Mouse (Mus musculus): Measurements from ENCODE around the gene Nf1.
A peak's percentile ranks its signal among the peaks of the same experiment; 100 is the strongest.

Gene Nf1

DNA sequence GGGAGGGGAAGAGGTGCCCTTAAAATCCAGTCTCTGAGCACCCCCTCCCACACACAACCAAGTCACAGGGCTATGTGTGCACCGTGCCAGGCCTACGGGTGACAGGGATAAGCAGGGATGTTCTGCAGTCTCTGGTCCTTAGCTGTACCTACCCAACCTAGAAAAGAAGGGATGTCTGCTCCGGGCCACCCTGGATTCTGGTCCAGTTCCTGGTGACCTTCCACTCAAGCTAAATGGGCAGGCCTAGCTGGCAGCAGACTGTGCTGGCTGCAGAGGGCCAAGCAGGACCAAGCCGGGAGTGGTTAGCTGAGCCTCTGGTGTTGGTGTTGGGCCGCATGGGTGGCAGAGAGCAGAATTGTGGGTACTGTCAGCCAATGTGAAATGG is 252.1 kb downstream of the Nf1 start:
- no peak for DNase-seq

DNA sequence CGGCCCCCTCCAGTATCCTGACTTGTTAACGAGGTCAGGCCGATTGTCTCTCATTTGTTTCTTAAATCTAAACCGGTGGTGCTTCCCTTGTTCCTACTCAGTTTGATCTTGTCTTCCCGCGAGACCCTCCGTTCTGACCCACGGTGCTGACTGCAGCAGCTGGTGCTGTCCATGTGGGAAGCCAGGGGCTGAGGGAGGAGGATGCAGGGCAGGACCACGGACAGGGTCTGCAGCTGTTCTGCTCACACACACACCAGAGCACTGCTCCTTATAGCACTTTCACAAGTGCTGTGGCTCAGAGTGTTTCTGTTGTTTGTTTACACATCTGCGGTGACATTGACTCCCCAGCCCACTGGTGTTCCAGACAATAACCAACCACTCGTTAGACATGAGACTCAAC is 254.0 kb downstream of the Nf1 start:
- no peak for DNase-seq

DNA sequence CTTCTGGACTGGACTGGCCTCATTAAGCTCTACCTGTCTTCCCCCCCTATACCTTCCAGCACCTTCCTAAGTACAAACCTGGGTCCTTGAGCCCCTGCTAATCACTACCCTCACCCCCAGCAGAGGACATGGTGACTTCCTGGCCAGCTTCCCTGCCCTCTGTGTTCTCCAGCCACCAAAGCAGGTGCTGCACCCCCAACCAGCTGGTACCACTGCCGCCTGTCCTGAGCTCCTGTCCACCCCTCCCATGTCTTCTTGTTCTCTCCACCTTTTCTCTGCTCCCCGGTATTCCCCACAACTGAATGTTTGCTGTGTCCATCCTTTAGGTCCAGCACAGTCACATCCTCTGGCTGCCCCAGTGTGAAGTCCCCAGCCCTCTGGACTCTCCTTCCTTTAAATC is 271.0 kb downstream of the Nf1 start:
- no peak for DNase-seq

DNA sequence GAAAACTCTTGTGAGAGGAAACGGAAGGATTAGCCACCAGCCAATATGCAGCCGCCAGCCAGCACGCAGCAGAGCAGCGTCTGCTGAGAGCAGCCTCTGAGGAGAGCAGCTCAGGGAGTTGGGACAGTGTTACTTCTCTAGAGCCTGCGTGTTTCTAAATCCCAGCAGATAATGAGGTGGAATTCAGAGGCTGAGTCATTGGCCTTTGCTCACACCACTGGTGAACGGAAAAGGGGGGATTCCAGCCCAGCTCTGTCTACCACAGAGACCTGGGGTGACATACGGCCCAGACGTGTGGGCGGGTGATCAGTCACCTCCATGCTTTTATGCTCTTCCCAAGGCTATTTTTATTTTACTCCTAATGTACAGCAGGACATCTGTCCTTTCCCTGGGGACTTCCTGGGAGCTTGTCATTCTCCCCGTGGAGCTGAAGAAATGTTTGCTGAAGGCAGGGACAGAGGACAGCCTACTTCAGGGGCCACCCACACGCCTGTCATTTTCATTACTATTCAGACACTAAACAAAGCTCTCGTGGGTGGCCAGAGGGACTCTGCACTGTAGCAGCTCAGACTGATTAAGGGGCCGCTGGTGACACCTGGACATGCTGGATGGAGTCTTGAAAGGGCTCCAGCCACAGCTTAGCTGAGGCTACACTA is 271.6 kb downstream of the Nf1 start:
- DNase-seq: no peak

DNA sequence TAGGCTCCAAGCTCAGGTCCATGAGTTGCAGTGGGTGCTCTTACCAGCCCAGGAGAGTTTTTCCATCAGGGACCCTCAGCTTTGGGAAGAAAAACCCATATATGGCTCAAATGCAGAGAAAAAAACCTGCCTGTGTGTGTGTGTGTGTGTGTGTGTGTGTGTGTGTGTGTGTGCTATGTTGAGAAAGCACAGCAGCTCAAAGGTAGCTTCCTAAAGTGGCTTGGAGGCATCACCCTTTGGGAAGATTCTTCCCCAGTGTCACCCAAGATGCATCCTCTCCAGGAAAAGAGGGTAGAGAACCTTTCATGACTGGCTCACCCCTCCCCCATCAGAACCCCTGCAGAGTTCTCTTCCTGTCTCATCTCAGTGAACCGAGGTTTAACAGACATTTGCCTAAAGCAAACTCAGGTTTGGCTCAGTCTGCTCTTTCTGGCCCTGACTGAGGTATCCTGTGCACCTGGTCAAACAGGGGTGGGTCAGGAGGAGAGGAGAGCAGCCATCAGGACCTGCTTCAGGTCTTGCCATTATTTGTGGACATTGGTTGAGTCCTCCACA is 272.6 kb downstream of the Nf1 start:
- DNase-seq: no peak

DNA sequence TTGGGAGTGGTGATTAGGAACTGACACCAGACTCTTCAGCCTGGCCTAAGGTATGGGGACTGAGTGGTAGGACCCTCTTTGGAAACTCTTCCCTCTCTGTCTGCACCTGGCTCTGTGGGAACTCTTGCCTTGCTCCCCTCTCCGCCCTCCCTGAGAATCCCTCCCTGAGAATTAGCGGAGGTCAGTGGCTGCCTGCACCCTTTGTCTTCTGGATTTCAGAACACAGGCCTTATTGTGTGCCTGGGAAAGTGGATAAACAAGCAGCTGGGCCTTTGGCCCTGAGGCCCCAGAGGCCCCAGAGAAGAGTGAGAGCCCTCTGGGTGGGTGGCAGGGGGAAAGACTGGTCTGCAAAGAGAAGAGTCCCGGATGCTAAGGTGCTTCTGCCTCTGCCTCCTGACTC is 273.6 kb downstream of the Nf1 start:
- no peak for DNase-seq

DNA sequence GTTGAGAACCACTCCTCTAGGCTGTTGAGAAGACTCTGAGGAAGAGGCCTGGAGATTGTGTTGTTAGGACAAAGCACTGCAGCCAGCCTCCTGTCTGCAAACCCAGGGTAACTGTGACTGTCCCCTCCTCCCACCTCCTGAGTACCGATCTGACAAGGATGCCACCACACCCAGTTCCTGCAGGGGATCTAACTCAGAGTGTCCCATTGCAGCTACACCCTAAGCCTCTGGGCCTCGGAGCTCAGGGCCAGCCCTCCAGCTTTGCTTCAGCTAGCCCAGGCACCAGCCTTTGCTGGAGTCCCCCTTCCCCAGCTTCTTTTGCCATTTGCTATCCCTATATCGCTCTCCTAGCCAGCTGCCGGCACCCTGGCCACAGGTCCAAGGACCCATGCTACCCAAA is 274.2 kb downstream of the Nf1 start:
- DNase-seq: no peak

DNA sequence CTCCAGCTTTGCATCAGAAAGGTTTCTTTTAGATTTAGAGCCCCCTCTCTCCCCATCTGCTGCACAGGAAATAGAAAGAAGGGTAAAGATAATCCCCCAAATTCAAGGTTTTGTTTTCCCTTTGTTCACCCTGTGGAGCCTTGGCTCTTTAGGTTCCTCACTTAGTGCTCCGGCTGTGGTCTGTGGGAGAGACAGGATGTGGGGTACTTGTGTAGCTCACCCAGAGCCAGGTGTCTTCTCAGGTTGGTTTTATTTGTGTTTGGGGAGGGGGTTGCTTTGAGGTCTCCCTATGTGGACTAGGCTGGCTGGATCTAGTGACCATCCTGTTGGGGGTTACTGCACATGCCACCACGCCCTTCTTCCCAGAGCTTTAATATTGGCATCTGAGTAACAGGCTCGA is 275.4 kb downstream of the Nf1 start:
- DNase-seq: no peak

DNA sequence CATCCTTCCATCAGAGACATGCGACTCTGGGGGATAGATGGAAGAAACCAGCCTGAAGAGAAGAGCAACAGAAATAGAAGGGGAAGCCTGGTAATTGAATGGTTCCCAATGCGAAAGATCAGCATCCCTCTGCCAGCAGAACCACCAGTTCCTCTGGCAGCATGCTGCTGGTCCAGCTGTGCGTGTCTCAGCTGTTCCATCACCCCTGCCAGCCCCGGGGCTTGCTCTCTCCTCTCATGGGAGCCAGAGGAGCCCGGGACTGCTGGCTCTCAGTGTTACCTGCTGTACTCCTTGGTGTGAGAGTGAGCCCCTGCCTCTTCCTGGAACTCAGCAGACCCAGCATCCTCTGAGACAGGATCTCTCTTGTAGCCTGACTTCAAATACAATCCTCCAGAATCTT is 276.4 kb downstream of the Nf1 start:
- no peak for DNase-seq

DNA sequence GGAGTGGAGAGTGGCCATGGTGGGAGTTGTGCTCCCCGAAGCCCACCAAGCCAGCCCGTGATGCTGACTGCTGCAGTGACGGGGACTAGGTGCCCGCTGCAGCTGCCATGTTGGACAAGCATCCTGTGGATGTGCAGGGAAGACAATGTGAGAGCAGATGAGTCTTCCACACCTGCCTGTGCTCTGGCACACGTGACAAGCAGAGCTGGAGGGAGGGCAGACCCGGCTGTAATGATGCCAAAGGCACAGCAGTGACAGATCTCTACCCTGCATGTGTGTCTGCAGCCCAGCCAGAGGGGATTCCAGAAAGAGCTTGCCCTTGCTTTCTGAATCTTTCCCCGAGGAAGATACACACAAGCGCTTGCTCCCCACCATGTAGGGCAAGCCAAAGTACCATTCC is 278.5 kb downstream of the Nf1 start:
- no peak for DNase-seq

DNA sequence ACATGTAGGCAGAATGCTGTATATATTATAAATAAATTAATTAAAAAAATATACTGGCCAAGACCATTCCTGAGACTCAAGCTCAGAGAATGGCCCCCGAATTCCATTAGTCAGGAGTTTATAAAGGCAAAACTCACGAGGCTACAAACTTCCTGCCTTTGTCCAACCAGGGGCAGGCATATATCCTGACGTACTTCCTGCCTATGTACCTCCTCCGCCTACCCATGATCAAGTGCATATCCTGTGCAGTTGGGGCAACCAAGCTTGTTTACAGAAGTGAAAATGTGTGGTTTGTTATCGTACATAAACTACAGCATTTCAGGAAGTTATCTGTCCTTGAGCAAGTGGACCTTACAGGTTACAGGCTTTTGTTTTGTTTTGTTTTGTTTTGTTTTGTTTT is 283.5 kb downstream of the Nf1 start:
- DNase-seq: no peak

DNA sequence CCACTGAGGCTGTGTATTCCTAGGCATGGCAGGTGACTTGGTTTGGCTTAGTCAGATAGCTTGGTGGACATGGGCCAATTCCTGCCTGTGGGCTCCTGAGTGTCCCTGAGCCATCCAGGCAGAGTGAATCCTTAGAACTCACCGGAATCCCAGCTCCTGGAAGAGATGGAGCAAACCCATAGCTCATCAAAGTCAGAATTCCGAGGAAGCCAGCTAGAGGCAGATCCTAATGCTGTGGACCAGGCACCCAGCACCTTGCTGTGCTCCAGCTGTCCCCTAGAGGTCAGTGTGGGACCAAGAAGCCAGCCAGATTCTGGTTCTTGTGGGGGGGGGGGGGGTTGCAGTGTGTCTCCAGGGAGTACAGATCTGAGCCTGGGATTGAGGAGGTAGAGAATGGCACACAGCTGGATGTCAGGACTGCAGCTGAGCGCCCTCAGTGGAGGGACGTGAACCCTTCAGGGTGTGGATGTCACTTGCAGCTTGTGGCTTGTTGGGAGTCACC is 285.4 kb downstream of the Nf1 start:
- peak; percentile 60 to 79 for DNase-seq

DNA sequence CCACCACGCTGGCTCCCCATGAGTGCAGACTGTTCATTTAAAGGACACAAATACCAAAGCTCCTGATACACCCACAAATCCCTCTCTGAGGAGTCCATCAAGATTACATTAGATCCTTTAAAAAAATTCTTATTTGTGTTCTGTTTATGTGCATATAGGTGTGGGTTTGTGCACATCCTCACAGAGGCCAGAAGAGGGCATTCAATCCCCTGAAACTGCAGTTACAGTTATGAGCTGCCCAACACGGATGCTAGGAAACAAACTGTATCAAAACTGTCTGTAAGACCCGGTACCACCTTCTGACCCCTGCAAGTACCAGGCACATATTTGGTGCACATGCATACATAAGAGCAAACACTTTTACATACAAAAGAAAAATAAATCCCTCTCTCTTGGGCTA is 289.2 kb downstream of the Nf1 start:
- no peak for DNase-seq

DNA sequence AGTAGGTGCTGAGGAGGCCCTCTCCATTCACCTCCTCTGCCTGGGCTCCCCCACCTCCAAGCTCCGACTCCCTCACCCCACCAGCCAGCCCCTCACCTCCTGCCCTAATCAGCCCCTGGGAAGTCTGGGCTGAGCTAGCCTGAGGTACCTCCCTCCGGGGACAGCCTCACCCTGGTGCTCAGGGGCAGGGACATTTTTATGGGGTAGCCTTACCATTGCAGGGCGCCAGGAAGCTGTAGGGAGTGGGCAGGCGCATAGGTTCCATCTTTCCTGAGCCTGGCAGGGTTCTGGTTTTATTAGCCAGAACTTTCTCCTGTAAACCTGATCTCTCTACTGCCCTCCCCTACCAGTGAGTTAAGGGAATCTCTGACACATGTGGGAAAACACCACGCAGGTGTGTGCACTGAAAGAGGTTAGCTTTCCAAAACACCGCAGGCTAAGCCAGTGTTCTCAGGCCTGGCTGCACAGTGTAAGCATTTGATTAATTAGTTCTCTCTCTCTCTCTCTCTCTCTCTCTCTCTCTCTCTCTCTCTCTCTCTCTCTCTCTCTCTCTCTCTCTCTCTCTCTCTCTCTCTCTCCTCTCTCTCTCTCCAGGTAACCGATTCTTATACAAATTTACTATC is 290.4 kb downstream of the Nf1 start:
- DNase-seq: no peak

DNA sequence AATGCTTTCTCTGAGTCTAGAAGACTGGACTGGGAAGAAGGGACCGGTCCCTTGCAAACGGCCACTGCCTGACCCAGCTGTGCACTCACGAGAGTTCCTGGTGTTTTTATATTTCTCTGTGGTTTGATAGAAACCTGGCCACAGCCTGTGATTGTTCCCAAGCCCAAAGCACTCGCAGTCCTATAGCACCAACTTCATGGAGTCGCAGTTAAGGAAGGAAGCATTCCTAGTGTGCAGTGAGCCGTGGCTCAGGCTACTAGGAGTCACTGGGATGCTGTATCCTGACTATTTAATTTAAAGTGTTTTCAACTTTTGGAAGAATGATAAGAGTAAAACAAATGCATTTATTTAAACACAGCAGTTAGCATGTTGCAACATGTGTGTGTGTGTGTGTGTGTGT is 291.0 kb downstream of the Nf1 start:
- DNase-seq: no peak

All from kidney, adult 8-10 months (tissue).